Mouse (Mus musculus): ENCODE data around the gene Tmem82.

DNA sequence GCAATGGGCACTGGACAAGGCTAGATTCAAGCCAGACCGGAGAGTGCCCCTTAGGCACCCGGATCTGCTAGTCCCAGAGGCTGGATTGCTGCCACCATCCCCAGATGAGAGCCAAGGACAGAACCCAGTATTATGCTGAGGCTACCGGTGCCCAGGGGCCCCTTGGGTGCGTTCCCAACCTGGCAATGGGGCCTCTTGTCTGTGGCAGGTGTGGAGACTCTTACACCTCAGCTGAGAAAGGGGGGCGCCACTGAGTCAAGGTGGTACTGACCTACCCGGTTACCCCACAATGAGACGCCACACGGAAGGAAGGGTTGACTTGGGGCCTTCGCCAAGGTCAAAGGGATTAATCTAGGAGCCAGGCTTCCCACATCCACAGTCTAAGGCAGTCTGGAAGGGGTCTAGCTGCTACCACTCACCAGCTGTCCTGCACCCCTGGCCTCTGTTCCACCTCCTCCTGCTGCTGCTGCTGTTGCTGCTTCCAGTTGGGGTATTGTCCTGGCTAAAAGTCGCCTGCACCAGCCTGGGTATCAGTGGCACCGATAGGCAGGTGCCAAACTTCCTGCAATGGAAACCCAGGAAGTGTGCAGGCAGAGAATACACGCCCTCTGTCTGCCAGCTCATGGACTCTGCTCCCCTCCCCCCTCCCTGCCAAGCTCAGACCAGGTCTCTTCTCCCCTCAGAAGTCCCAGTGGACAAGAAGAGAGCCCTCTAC lies 17.1 kb downstream of the Tmem82 start:
- TF ChIP-seq GATA1 (IDR thresholded peaks at IDR 0.05; ENCODE audit: borderline replicate concordance, low read length) (no peak), FLI1 (IDR thresholded peaks at IDR 0.05; ENCODE audit: low read length) (no peak)
